Mouse (Mus musculus) bone marrow, adult 2 months (tissue): ENCODE data around the gene Tmem254b.
"Not testable (repeated sequence)": the region's sequence is repeated elsewhere in the genome, so short reads cannot be mapped to it uniquely, and the experiment has no call there.

Experiments
- CTCF ChIP-seq: fragments of 200-500 bp; IDR thresholded peaks from 2 replicates; pipeline ENCODE4 v1.5.1; 2011; ENCODE audit warnings: low read length, control low read depth; ENCODE audit not compliant: control insufficient read depth, insufficient read depth
- POLR2A ChIP-seq: fragments of 200-500 bp; IDR thresholded peaks from 2 replicates; pipeline ENCODE4 v1.6.1; 2011; ENCODE audit warnings: low read depth, mild to moderate bottlenecking, control low read depth, low read length, borderline replicate concordance; ENCODE audit not compliant: control insufficient read depth

- not testable (repeated sequence) for TF ChIP-seq CTCF, POLR2A
Measured at GRCm38 (mm10) chr14:26186638-26187037, 20.2 kb downstream of the Tmem254b start.
